Mouse (Mus musculus) heart, embryonic 15.5 days (tissue): ENCODE measurements around the gene Plekhh2. TPM values are rescaled to one million over a fixed set of nuclear protein-coding genes. Genes with fewer than 3 reads are reported as not detected.

Experiments
- ATAC-seq: fragments of 200-750 bp; cut with Nextera tagmentation; replicated peaks from 2 replicates; pipeline ENCODE4 v1.8.0; 2017; ENCODE audit warnings: low read depth, moderate TSS enrichment; ENCODE audit not compliant: insufficient number of reproducible peaks, insufficient read depth, low FRiP score
- H3K27ac ChIP-seq: fragments of 300-500 bp; sonication (generic); 2 replicates; pipeline ENCODE4 v1.5.1; 2015; ENCODE audit warnings: mild to moderate bottlenecking, inconsistent platforms
- H3K27me3 ChIP-seq: fragments of 300-500 bp; sonication (generic); 2 replicates; pipeline ENCODE4 v1.6.1; 2015; ENCODE audit warnings: inconsistent platforms
- H3K36me3 ChIP-seq: fragments of 300-500 bp; sonication (generic); 2 replicates; pipeline ENCODE4 v1.6.1; 2015; ENCODE audit warnings: mild to moderate bottlenecking, inconsistent platforms
- H3K4me1 ChIP-seq: fragments of 300-500 bp; sonication (generic); replicated peaks from 2 replicates; pipeline ENCODE4 v1.6.1; 2015; ENCODE audit warnings: inconsistent platforms
- H3K4me2 ChIP-seq: fragments of 300-500 bp; sonication (generic); 2 replicates; pipeline ENCODE4 v1.6.1; 2015; ENCODE audit warnings: inconsistent platforms, mild to moderate bottlenecking, moderate library complexity
- H3K4me3 ChIP-seq: fragments of 300-500 bp; sonication (generic); 2 replicates; pipeline ENCODE4 v1.5.1; 2015; ENCODE audit warnings: mild to moderate bottlenecking, inconsistent platforms
- H3K9ac ChIP-seq: fragments of 300-500 bp; sonication (generic); 2 replicates; pipeline ENCODE4 v1.6.1; 2015; ENCODE audit warnings: mild to moderate bottlenecking, inconsistent platforms
- H3K9me3 ChIP-seq: fragments of 300-500 bp; sonication (generic); replicated peaks from 2 replicates; pipeline ENCODE4 v1.6.1; 2016; ENCODE audit warnings: inconsistent platforms
- WGBS: fragments of 180-500 bp; shearing (Covaris S2); methylation state at CpG from one replicate; pipeline ENCODE4 v1.1.7; 2015; ENCODE audit warnings: mixed read lengths; 5-methylcytosine and 5-hydroxymethylcytosine counted together
- polyA plus RNA-seq: library from polyadenylated mRNA; unstranded; fragments of >200 nt; fragmentation: Nextera tagmentation; extraction: Ambion mirVana; gene quantifications from 2 replicates; pipeline ENCODE4 v1.2.1, GENCODE M21; 2015

Gene Plekhh2
- polyA plus RNA-seq, 1 experiment from 2014 or later = 1.8 TPM

GRCm38 (mm10) chr17:84667848-84668247 lies 156.2 kb downstream of the Plekhh2 start:
- peaks cover 3% of the 10 kb centered on the region for H3K4me1 ChIP-seq
- H3K36me3 ChIP-seq = no peaks in the 10 kb centered on the region
- ATAC-seq = no peak
- 81% methylated on average over 3 of the region's 3 CpGs for WGBS
- no peak overlapping the region for H3K4me2 ChIP-seq
- H3K27ac ChIP-seq = no peak overlapping the region
- no peak overlapping the region for H3K4me3 ChIP-seq
- no peak overlapping the region for H3K9ac ChIP-seq
- no peaks in the 10 kb centered on the region for H3K9me3 ChIP-seq
- no peaks in the 10 kb centered on the region for H3K27me3 ChIP-seq

Other genes with a start within 250 kb of the Plekhh2 start
- 4.1 and 5.5 TPM in 2 replicates for gene Thada, start 45.7 kb upstream of the Plekhh2 start, polyA plus RNA-seq
- gene Dync2li1, start 114.6 kb downstream of the Plekhh2 start, polyA plus RNA-seq = 12.3 and 13.5 TPM in 2 replicates
- gene Abcg8, start 164.4 kb downstream of the Plekhh2 start, polyA plus RNA-seq = not detected in 2 replicates
- gene Abcg5, start 171.1 kb downstream of the Plekhh2 start, polyA plus RNA-seq = 0.19 TPM in 1 of 2 replicates, not detected in the other